Mouse (Mus musculus) liver, embryonic 14.5 days (tissue): Measurements from ENCODE around the gene Htra1. TPM values are rescaled to one million over a fixed set of nuclear protein-coding genes. Genes with fewer than 3 reads are reported as not detected.

Experiments
- ATAC-seq: fragments of 200-750 bp; cut with Nextera tagmentation; 2 replicates; pipeline ENCODE4 v1.8.0; 2017; ENCODE audit warnings: moderate number of reproducible peaks, mild to moderate bottlenecking, moderate library complexity; ENCODE audit not compliant: insufficient read depth
- DNase-seq, 3 experiments: peaks; one replicate each; pipeline ENCODE4 v3.0.0-alpha.2; 2012 to 2013; ENCODE audit warnings: low read depth in 3 of 3, low spot score in 3 of 3
- H3K27ac ChIP-seq: fragments of 300-500 bp; sonication (generic); 2 replicates; pipeline ENCODE4 v1.5.1; 2014; ENCODE audit warnings: moderate library complexity, mild to moderate bottlenecking, control low read depth, inconsistent platforms
- H3K27me3 ChIP-seq: fragments of 300-500 bp; sonication (generic); 2 replicates; pipeline ENCODE4 v1.6.1; 2014; ENCODE audit warnings: mild to moderate bottlenecking, low read length, moderate library complexity; ENCODE audit not compliant: control insufficient read depth, insufficient read depth
- H3K36me3 ChIP-seq: fragments of 300-500 bp; sonication (generic); replicated peaks from 2 replicates; pipeline ENCODE4 v1.6.1; 2014; ENCODE audit warnings: low read depth; ENCODE audit not compliant: control insufficient read depth, insufficient read depth
- H3K4me1 ChIP-seq, 2 experiments: fragments of 200-500 bp in 1 of 2; fragments of 300-500 bp in 1 of 2; sonication (generic) in 1 of 2; replicated peaks; 2 replicates each; pipeline ENCODE4 v1.6.1; 2012 to 2014; ENCODE audit warnings: antibody characterized with exemption in 1 of 2, inconsistent platforms in 1 of 2, low read length in 1 of 2; ENCODE audit not compliant: control insufficient read depth in 2 of 2, insufficient read depth in 2 of 2
- H3K4me2 ChIP-seq: fragments of 300-500 bp; sonication (generic); 2 replicates; pipeline ENCODE4 v1.6.1; 2014; ENCODE audit warnings: low read depth, mild to moderate bottlenecking, control low read depth, moderate library complexity
- H3K4me3 ChIP-seq, 2 experiments: fragments of 200-500 bp in 1 of 2; fragments of 300-500 bp in 1 of 2; sonication (generic) in 1 of 2; 2 replicates each; pipeline ENCODE4 v1.5.1; 2012 to 2014; ENCODE audit warnings: low read depth in 2 of 2, low read length in 2 of 2, mild to moderate bottlenecking in 2 of 2, control low read depth in 1 of 2, inconsistent platforms in 1 of 2, moderate library complexity in 1 of 2; ENCODE audit not compliant: insufficient read depth in 1 of 2
- H3K9ac ChIP-seq: fragments of 300-500 bp; sonication (generic); replicated peaks from 2 replicates; pipeline ENCODE4 v1.6.1; 2014; ENCODE audit warnings: mild to moderate bottlenecking, control low read depth, moderate library complexity
- H3K9me3 ChIP-seq: fragments of 300-500 bp; sonication (generic); 2 replicates; pipeline ENCODE4 v1.6.1; 2016; ENCODE audit warnings: low read length, mixed read lengths; ENCODE audit not compliant: control insufficient read depth
- CTCF ChIP-seq: IDR thresholded peaks from 2 replicates; pipeline ENCODE4 v1.5.1; 2016; ENCODE audit warnings: antibody characterized with exemption, low read depth, control low read depth
- EP300 ChIP-seq: IDR thresholded peaks from 2 replicates; pipeline ENCODE4 v1.6.1; 2016; ENCODE audit warnings: antibody characterized with exemption, low read depth
- WGBS: fragments of 180-500 bp; shearing (Covaris S2); extraction: QIAGEN DNeasy Blood & Tissue Kit; methylation state at CpG from one replicate; pipeline ENCODE4 v1.1.7; 2014; ENCODE audit not compliant: insufficient replicate concordance; 5-methylcytosine and 5-hydroxymethylcytosine counted together
- polyA plus RNA-seq, 2 experiments: library from polyadenylated mRNA; depleted of rRNA in 1 of 2; stranded (reverse) in 1 of 2; unstranded in 1 of 2; fragments of >200 nt; fragmentation: Nextera tagmentation in 1 of 2; extraction: Ambion mirVana in 1 of 2; gene quantifications; 2 replicates each; pipeline versions ENCODE4 v1.2.1 to v1.2.3; 2012 to 2014

Htra1 gene
- polyA plus RNA-seq, 2 experiments = 0.17 to 0.30 TPM

DNA sequence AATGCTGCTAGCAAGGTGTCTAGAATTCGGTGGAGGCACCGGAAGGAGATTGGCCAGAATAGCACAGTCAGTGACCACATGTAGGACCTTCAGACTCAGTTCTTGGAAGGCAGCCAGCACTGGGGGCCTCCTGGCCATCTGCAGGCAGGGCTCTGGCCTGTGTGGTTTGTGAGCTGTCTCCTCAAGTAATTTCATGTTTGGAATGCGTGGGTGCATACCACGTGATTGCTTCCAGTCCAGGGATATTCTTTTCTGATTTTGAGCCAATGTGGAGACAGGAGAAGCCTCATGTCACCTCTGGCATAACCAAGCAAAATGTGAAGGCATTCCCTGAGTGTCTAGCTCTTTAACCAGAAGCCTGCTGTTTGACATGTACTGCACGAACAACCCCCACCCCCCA lies 28.8 kb downstream of the Htra1 start:
- no peak overlapping the region for H3K9ac ChIP-seq
- 0 out of 4 replicates have a peak, but pooled peaks cover 0 to 1% of the 10 kb centered on the region in 2 experiments for H3K4me1 ChIP-seq
- H3K9me3 ChIP-seq = no peaks in the 10 kb centered on the region
- DNase-seq (no peak), ATAC-seq (no peak)
- TF ChIP-seq EP300 (no peak), CTCF (no peak)
- no peaks in the 10 kb centered on the region for H3K27me3 ChIP-seq
- H3K4me3 ChIP-seq = no peak overlapping the region
- H3K27ac ChIP-seq = no peak overlapping the region
- no peak overlapping the region for H3K4me2 ChIP-seq
- 35% methylated on average over 5 of the region's 5 CpGs for WGBS
- no peaks in the 10 kb centered on the region for H3K36me3 ChIP-seq

DNA sequence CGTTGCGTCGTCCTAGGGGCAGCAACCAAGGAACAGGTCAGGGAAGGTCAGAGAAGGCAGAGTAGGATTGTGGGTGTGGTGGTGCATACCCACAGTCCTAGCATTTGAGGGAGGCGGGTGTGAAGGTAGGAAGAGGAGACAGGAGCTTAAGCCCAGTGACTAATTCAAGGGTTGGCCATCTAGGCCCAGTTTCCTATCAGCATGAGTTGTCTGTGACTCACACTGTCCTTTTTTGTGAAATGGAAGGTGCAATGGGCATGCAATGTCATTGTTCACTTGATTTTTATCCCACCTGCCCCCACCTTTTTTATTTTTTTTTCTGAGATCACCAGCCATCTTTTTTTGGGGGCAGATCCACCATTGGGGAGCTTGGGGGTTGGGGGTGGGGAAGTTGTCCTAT lies 29.5 kb downstream of the Htra1 start:
- Histone ChIP-seq H3K27ac (no peak overlapping the region), H3K36me3 (no peaks in the 10 kb centered on the region), H3K4me1 (0 out of 4 replicates have a peak, but pooled peaks cover 0 to 1% of the 10 kb centered on the region in 2 experiments), H3K4me2 (no peak overlapping the region), H3K9ac (no peak overlapping the region), H3K4me3 (no peak overlapping the region), H3K9me3 (no peaks in the 10 kb centered on the region), H3K27me3 (no peaks in the 10 kb centered on the region)
- 56% methylated on average over 4 of the region's 4 CpGs for WGBS
- DNase-seq (no peak), ATAC-seq (no peak)
- TF ChIP-seq CTCF (no peak), EP300 (no peak)

DNA sequence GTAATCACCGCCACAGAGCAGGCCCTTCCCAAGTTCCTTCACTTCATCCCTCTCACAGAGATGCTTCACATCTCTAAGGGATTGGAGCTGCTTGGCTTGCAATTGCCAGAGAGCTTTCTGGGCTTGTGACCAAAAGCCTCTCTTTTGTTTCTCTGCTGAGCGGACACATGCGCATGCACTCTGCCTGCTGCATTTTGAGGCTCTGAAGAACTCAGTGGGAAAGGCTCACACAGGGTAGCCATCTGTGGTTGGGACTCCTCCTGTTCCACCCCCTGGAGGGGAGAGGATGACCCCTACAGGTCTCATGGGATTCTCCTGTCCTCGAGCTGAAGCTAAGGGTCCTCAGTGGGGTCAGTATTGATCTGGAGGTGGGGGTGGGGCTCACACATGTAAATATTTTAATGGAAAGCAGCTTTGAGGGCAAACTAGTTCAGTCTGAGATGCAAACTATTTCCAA lies 30.0 kb downstream of the Htra1 start:
- H3K36me3 ChIP-seq = no peaks in the 10 kb centered on the region
- H3K4me2 ChIP-seq = no peak overlapping the region
- 0 out of 4 replicates have a peak, but pooled peaks cover 0 to 1% of the 10 kb centered on the region in 2 experiments for H3K4me1 ChIP-seq
- H3K9ac ChIP-seq = no peak overlapping the region
- TF ChIP-seq EP300 (no peak), CTCF (no peak)
- H3K27ac ChIP-seq = no peak overlapping the region
- ATAC-seq (no peak), DNase-seq (no peak)
- H3K9me3 ChIP-seq = no peaks in the 10 kb centered on the region
- H3K4me3 ChIP-seq = no peak overlapping the region
- H3K27me3 ChIP-seq = no peaks in the 10 kb centered on the region
- WGBS = 69% methylated on average over 4 of the region's 4 CpGs

DNA sequence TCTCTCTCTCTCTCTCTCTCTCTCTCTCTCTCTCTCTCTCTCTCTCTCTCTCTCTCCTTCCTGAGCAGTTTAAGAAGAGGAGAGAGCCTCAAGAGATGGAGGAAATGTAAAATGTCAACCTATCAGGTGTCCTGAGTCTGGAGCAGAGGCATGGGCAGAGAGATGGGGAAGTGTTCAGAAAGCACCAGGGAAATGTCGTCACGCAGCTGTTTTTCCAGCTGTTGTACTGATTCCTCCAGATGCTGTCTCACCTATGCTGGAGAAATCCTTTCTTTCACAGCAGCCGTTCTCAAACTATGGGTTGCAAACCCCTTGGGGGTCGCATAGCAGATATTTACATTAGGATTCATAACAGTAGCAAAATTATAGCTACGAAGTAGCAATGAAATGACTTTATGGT lies 30.5 kb downstream of the Htra1 start:
- WGBS = 63% methylated on average over 5 of the region's 5 CpGs
- no peak overlapping the region for H3K9ac ChIP-seq
- H3K27ac ChIP-seq = no peak overlapping the region
- no peak for DNase-seq
- no peaks in the 10 kb centered on the region for H3K36me3 ChIP-seq
- ATAC-seq = no peak
- H3K4me3 ChIP-seq = no peak overlapping the region
- no peaks in the 10 kb centered on the region for H3K27me3 ChIP-seq
- TF ChIP-seq CTCF (no peak), EP300 (no peak)
- H3K4me1 ChIP-seq = 0 out of 4 replicates have a peak, but pooled peaks cover 0 to 1% of the 10 kb centered on the region in 2 experiments
- no peak overlapping the region for H3K4me2 ChIP-seq
- no peaks in the 10 kb centered on the region for H3K9me3 ChIP-seq

- TF ChIP-seq EP300 = no peak
- no peak overlapping the region for H3K27ac ChIP-seq
- no peaks in the 10 kb centered on the region for H3K9me3 ChIP-seq
- no peak overlapping the region for H3K4me2 ChIP-seq
- H3K4me3 ChIP-seq = no peak overlapping the region
- no peak for ATAC-seq
- DNase-seq = no peak
- no peak overlapping the region for H3K9ac ChIP-seq
- no peaks in the 10 kb centered on the region for H3K36me3 ChIP-seq
- 45% methylated on average over 6 of the region's 6 CpGs for WGBS
- 0 out of 4 replicates have a peak, but pooled peaks cover 0 to 1% of the 10 kb centered on the region in 2 experiments for H3K4me1 ChIP-seq
- H3K27me3 ChIP-seq = no peaks in the 10 kb centered on the region
Observed at GRCm38 (mm10) chr7:130966876-130967275, 31.0 kb downstream of the Htra1 start.
